Mouse (Mus musculus) forebrain, embryonic 14.5 days (tissue): ENCODE measurements around the gene Mcur1. TPM values are rescaled to one million over a fixed set of nuclear protein-coding genes. Genes with fewer than 3 reads are reported as not detected.

Experiments used
- ATAC-seq: fragments of 200-750 bp; cut with Nextera tagmentation; 2 replicates; pipeline ENCODE4 v1.8.0; 2017; ENCODE audit warnings: mild to moderate bottlenecking, moderate library complexity
- DNase-seq: peaks from one replicate; pipeline ENCODE4 v3.0.0-alpha.2; 2015; ENCODE audit warnings: low spot score
- H3K27ac ChIP-seq: fragments of 300-500 bp; sonication (generic); 2 replicates; pipeline ENCODE4 v1.5.1; 2014; ENCODE audit warnings: low read depth, mild to moderate bottlenecking, control low read depth, low read length, moderate library complexity
- H3K27me3 ChIP-seq: fragments of 300-500 bp; sonication (generic); replicated peaks from 2 replicates; pipeline ENCODE4 v1.6.1; 2014; ENCODE audit warnings: low read length, control low read depth, mixed read lengths; ENCODE audit not compliant: control insufficient read depth, insufficient read depth
- H3K36me3 ChIP-seq: fragments of 300-500 bp; sonication (generic); 2 replicates; pipeline ENCODE4 v1.6.1; 2014; ENCODE audit warnings: low read length, control low read depth; ENCODE audit not compliant: control insufficient read depth, insufficient read depth
- H3K4me1 ChIP-seq: fragments of 300-500 bp; sonication (generic); 2 replicates; pipeline ENCODE4 v1.6.1; 2014; ENCODE audit warnings: antibody characterized with exemption, low read length, control low read depth; ENCODE audit not compliant: control insufficient read depth, insufficient read depth
- H3K4me2 ChIP-seq: fragments of 300-500 bp; sonication (generic); 2 replicates; pipeline ENCODE4 v1.6.1; 2014; ENCODE audit warnings: mild to moderate bottlenecking, control low read depth, low read length
- H3K4me3 ChIP-seq: fragments of 300-500 bp; sonication (generic); 2 replicates; pipeline ENCODE4 v1.5.1; 2014; ENCODE audit warnings: low read depth, low read length, control low read depth
- H3K9ac ChIP-seq: fragments of 300-500 bp; sonication (generic); 2 replicates; pipeline ENCODE4 v1.6.1; 2014; ENCODE audit warnings: mild to moderate bottlenecking, low read length, control low read depth, moderate library complexity
- H3K9me3 ChIP-seq: fragments of 300-500 bp; sonication (generic); replicated peaks from 2 replicates; pipeline ENCODE4 v1.6.1; 2016; ENCODE audit warnings: low read length, control low read depth, mixed read lengths; ENCODE audit not compliant: control insufficient read depth
- WGBS: fragments of 180-500 bp; shearing (Covaris S2); extraction: QIAGEN DNeasy Blood & Tissue Kit; methylation state at CpG from one replicate; pipeline ENCODE4 v1.1.7; 2014; 5-methylcytosine and 5-hydroxymethylcytosine counted together
- polyA plus RNA-seq: library from polyadenylated mRNA; unstranded; fragments of >200 nt; fragmentation: Nextera tagmentation; extraction: Ambion mirVana; gene quantifications from 2 replicates; pipeline ENCODE4 v1.2.1, GENCODE M21; 2014

Gene Mcur1
- polyA plus RNA-seq, 1 experiment from 2014 or later, result 7.2 TPM

GRCm38 (mm10) chr13:43575431-43575830 is 15.4 kb upstream of the Mcur1 start:
- Histone ChIP-seq H3K27ac (no peak overlapping the region), H3K27me3 (no peaks in the 10 kb centered on the region), H3K4me1 (no peaks in the 10 kb centered on the region), H3K36me3 (no peaks in the 10 kb centered on the region), H3K4me3 (no peak overlapping the region), H3K4me2 (no peak overlapping the region), H3K9ac (no peak overlapping the region), H3K9me3 (no peaks in the 10 kb centered on the region)
- ATAC-seq, result no peak
- WGBS, result 89% methylated on average over 5 of the region's 5 CpGs
- no peak for DNase-seq

DNA sequence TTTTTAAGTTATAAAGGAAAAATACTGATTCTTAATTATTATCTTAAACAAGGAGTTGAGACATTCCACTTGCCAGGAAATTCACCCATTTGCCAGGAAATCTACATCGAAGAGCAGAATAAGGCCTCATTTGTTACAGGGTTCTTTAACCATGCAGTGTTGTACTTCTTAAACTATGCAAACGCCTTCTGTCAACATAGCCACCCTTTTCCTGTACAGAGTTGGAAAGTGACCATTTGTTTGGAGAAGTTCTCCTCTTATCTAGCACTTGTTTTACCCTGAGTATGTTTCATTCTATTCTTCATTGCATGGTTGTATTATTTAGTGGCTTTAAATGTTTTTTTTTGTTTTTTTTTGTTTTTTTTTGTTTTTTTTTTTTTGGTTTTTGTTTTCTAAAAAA is 14.0 kb upstream of the Mcur1 start:
- Histone ChIP-seq H3K4me2 (no peak overlapping the region), H3K9ac (no peak overlapping the region), H3K36me3 (no peaks in the 10 kb centered on the region), H3K4me1 (no peaks in the 10 kb centered on the region), H3K27ac (no peak overlapping the region), H3K27me3 (no peaks in the 10 kb centered on the region), H3K4me3 (no peak overlapping the region), H3K9me3 (no peaks in the 10 kb centered on the region)
- no peak for ATAC-seq
- WGBS, result 82% methylated on average over 2 of the region's 2 CpGs
- DNase-seq, result no peak

DNA sequence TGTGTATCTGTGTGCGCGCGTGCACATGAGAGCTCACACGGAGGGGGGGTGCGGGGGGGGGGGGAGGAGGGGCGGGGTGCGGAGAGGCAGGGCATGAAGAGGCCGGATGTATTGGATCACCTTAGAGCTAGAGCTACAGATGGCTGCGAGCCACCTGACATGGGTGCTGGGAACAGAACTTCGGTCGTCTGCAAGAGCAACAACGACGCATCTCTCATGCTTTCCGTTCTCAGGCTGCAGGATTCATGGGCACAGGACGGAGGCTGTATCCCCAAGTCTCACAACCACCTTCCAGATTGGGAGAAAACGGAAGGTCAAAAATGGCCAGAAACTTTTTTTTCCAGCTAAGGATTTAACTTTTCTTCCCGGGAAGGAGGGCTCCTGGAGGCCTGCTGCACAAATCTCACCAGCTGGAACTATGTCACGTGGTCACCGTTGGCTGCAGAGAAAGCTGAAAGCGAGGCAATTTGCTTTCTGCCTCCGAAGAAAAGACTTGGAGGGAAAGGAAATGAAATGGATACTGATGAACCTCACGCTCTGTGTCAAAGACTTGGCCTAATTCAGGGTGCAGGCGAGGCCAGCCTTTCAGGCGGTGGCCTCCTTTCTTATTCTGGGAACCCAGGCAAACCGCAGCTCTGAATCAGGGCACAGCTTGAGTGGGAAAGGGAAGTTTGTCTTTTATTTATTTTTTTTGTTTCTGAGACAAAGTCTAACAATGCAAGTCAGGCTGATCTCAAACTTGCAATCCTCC is 7.3 kb upstream of the Mcur1 start:
- Histone ChIP-seq H3K4me1 (peaks cover 2% of the 10 kb centered on the region; the same call in 1 of the 2 replicates), H3K9ac (no peak overlapping the region), H3K4me3 (no peak overlapping the region), H3K27me3 (no peaks in the 10 kb centered on the region), H3K27ac (peak overlapping the region; percentile 29; the same call in 1 of the 2 replicates), H3K9me3 (no peaks in the 10 kb centered on the region), H3K4me2 (0 out of 2 replicates have a peak overlapping the region, but pooled peaks have one; percentile 1), H3K36me3 (no peaks in the 10 kb centered on the region)
- WGBS, result 62% methylated on average over 25 of the region's 25 CpGs
- ATAC-seq, result peak; percentile 48; the same call in 1 of the 2 replicates
- DNase-seq, result peak; percentile 69

- H3K27ac ChIP-seq, result no peak overlapping the region
- H3K4me2 ChIP-seq, result no peak overlapping the region
- H3K4me1 ChIP-seq, result peaks cover 2% of the 10 kb centered on the region; the same call in 1 of the 2 replicates
- 87% methylated on average over 8 of the region's 8 CpGs for WGBS
- no peak for DNase-seq
- no peak overlapping the region for H3K9ac ChIP-seq
- H3K36me3 ChIP-seq, result no peaks in the 10 kb centered on the region
- ATAC-seq, result no peak
- no peaks in the 10 kb centered on the region for H3K9me3 ChIP-seq
- H3K4me3 ChIP-seq, result no peak overlapping the region
- H3K27me3 ChIP-seq, result no peaks in the 10 kb centered on the region
These were observed 6.2 kb upstream of the Mcur1 start for GRCm38 (mm10) chr13:43566184-43566583.

DNA sequence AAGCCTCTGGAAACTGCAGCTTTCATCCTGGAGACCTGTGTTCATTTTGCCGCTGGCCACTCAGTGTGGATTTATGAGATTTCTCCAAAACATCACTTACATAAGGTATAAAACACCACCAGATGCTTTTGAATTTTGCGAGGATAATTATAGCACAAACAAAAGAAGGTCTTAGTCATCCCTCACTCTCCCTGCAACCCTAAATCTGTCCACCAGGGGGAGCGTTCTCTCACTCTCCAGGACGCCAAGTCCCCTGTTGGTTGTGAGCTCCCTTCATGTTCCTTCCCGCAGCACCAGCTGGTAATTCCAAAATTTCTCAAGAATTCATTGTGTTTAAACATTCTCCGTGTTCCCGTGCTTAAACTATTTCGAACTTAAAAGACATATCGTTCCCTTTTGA is 5.4 kb upstream of the Mcur1 start:
- Histone ChIP-seq H3K27ac (no peak overlapping the region), H3K9me3 (no peaks in the 10 kb centered on the region), H3K4me2 (no peak overlapping the region), H3K36me3 (no peaks in the 10 kb centered on the region), H3K4me3 (no peak overlapping the region), H3K27me3 (no peaks in the 10 kb centered on the region), H3K9ac (no peak overlapping the region), H3K4me1 (peaks cover 2% of the 10 kb centered on the region)
- WGBS, result 16% methylated on average over 9 of the region's 9 CpGs
- DNase-seq (peak; percentile 90), ATAC-seq (peak; percentile 63)

GRCm38 (mm10) chr13:43564733-43565132 is 4.7 kb upstream of the Mcur1 start:
- 94% methylated on average over 5 of the region's 5 CpGs for WGBS
- peaks cover 2% of the 10 kb centered on the region for H3K4me1 ChIP-seq
- DNase-seq, result no peak
- no peaks in the 10 kb centered on the region for H3K36me3 ChIP-seq
- no peak for ATAC-seq
- H3K4me3 ChIP-seq, result no peak overlapping the region
- no peak overlapping the region for H3K4me2 ChIP-seq
- no peak overlapping the region for H3K9ac ChIP-seq
- no peak overlapping the region for H3K27ac ChIP-seq
- H3K27me3 ChIP-seq, result no peaks in the 10 kb centered on the region
- H3K9me3 ChIP-seq, result no peaks in the 10 kb centered on the region

- H3K4me2 ChIP-seq, result no peak overlapping the region
- H3K27me3 ChIP-seq, result no peaks in the 10 kb centered on the region
- DNase-seq (no peak), ATAC-seq (no peak)
- no peaks in the 10 kb centered on the region for H3K36me3 ChIP-seq
- H3K9ac ChIP-seq, result no peak overlapping the region
- H3K27ac ChIP-seq, result no peak overlapping the region
- H3K4me1 ChIP-seq, result peaks cover 7% of the 10 kb centered on the region
- H3K4me3 ChIP-seq, result no peak overlapping the region
- no peaks in the 10 kb centered on the region for H3K9me3 ChIP-seq
- 87% methylated on average over 5 of the region's 5 CpGs for WGBS
These were observed 2.7 kb upstream of the Mcur1 start for GRCm38 (mm10) chr13:43562726-43563125.

DNA sequence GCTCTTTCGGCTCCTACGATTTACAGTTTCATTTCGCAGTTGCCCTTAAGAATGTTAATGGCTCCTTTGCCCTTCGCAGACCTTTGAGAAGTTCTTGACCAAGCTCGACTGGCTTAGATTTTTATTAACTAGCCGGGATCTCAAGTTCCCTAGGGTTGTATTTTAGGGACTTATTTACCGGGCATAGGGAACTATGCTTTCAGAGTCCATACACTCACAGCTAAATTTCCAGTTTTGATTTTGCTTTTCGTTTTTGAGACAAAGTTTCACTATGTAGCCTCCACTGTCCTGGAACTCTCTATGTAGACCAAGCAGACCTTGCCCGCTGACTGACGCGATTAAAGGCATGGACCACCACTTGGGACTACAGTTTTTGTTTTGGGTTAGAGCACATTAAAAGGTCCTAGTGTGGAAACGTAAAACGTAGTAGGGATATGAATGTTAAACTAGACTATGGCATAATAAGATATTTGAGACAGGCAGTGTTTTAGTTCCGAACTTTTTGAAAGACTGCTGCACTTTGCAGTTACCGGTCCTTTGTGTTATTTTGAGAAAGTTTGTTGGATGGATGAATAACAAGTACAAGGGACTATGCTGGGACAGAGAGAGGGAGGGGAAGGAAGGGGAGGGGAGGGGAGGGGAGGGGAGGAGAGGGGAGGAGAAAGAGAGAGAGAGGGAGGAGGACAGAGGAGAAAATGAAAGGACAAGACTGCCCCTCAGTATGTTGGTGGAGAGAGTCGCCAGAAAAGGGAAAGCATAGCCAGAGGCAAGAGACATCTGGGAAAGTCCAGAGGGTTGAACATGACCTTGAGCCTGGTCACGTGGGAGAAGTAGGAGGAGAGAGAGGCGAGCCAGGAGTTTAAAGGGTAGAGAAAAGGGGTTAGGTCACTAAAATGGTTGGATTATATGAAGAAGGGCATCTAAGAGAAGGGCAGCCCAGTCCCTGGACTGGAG is 744 bp upstream of the Mcur1 start:
- Histone ChIP-seq H3K4me2 (peak overlapping the region; percentile 88), H3K27ac (peak overlapping the region; percentile 80; the same call in 1 of the 2 replicates), H3K27me3 (no peaks in the 10 kb centered on the region), H3K4me3 (peak overlapping the region; percentile 70), H3K36me3 (no peaks in the 10 kb centered on the region), H3K9me3 (no peaks in the 10 kb centered on the region), H3K9ac (peak overlapping the region; percentile 80), H3K4me1 (peaks cover 5% of the 10 kb centered on the region; the same call in 1 of the 2 replicates)
- DNase-seq (no peak), ATAC-seq (no peak)
- 11% methylated on average over 18 of the region's 18 CpGs for WGBS
